Mouse (Mus musculus) heart, embryonic 14.5 days (tissue): ENCODE results near the gene Prkag2. TPM values are rescaled to one million over a fixed set of nuclear protein-coding genes. Genes with fewer than 3 reads are reported as not detected.

ENCODE experiments used
- ATAC-seq: fragments of 200-750 bp; cut with Nextera tagmentation; 2 replicates; pipeline ENCODE4 v1.8.0; 2017; ENCODE audit warnings: low read depth, moderate TSS enrichment; ENCODE audit not compliant: insufficient number of reproducible peaks, insufficient read depth, low FRiP score
- H3K27ac ChIP-seq, 2 experiments: fragments of 200-500 bp in 1 of 2; fragments of 300-500 bp in 1 of 2; sonication (generic) in 1 of 2; replicated peaks in 1 of 2; 2 replicates each; pipeline ENCODE4 v1.5.1; 2012 to 2014; ENCODE audit warnings: low read depth in 2 of 2, low read length in 2 of 2, control low read depth in 1 of 2, mild to moderate bottlenecking in 1 of 2, mixed read lengths in 1 of 2; ENCODE audit not compliant: control insufficient read depth in 1 of 2, insufficient read depth in 1 of 2
- H3K27me3 ChIP-seq: fragments of 300-500 bp; sonication (generic); 2 replicates; pipeline ENCODE4 v1.6.1; 2014; ENCODE audit warnings: mild to moderate bottlenecking, low read length, control low read depth; ENCODE audit not compliant: control insufficient read depth, insufficient read depth
- H3K36me3 ChIP-seq: fragments of 300-500 bp; sonication (generic); 2 replicates; pipeline ENCODE4 v1.6.1; 2014; ENCODE audit warnings: mild to moderate bottlenecking, control low read depth, low read length, mixed read lengths; ENCODE audit not compliant: control insufficient read depth, insufficient read depth
- H3K4me1 ChIP-seq, 2 experiments: fragments of 200-500 bp in 1 of 2; fragments of 300-500 bp in 1 of 2; sonication (generic) in 1 of 2; 2 replicates each; pipeline ENCODE4 v1.6.1; 2012 to 2014; ENCODE audit warnings: low read length in 2 of 2, control low read depth in 1 of 2, mixed read lengths in 1 of 2; ENCODE audit not compliant: control insufficient read depth in 2 of 2, insufficient read depth in 2 of 2
- H3K4me2 ChIP-seq: fragments of 300-500 bp; sonication (generic); 2 replicates; pipeline ENCODE4 v1.6.1; 2014; ENCODE audit warnings: mild to moderate bottlenecking, low read length
- H3K4me3 ChIP-seq, 2 experiments: fragments of 200-500 bp in 1 of 2; fragments of 300-500 bp in 1 of 2; sonication (generic) in 1 of 2; 2 replicates each; pipeline ENCODE4 v1.5.1; 2012 to 2014; ENCODE audit warnings: low read length in 2 of 2, mild to moderate bottlenecking in 2 of 2, control low read depth in 1 of 2, low read depth in 1 of 2, moderate library complexity in 1 of 2; ENCODE audit not compliant: control insufficient read depth in 1 of 2, insufficient read depth in 1 of 2
- H3K9ac ChIP-seq: fragments of 300-500 bp; sonication (generic); 2 replicates; pipeline ENCODE4 v1.6.1; 2014; ENCODE audit warnings: mild to moderate bottlenecking, low read length
- H3K9me3 ChIP-seq: fragments of 300-500 bp; sonication (generic); 2 replicates; pipeline ENCODE4 v1.6.1; 2016; ENCODE audit warnings: low read length, control low read depth; ENCODE audit not compliant: control insufficient read depth
- WGBS: fragments of 180-500 bp; shearing (Covaris S2); extraction: QIAGEN DNeasy Blood & Tissue Kit; methylation state at CpG from one replicate; pipeline ENCODE4 v1.1.7; 2014; 5-methylcytosine and 5-hydroxymethylcytosine counted together
- polyA plus RNA-seq: library from polyadenylated mRNA; unstranded; fragments of >200 nt; fragmentation: Nextera tagmentation; extraction: Ambion mirVana; gene quantifications from 2 replicates; pipeline ENCODE4 v1.2.1, GENCODE M21; 2014

The Prkag2 gene
- polyA plus RNA-seq, 1 experiment from 2014 or later: 120 TPM

GRCm38 (mm10) chr5:24871276-24871675, 229.2 kb downstream of the Prkag2 start:
- no peak for ATAC-seq

GRCm38 (mm10) chr5:24869796-24870289, 230.6 kb downstream of the Prkag2 start:
- 48% methylated on average over 11 of the region's 11 CpGs for WGBS
- no peak for ATAC-seq
- peaks cover 83% of the 10 kb centered on the region for H3K36me3 ChIP-seq

More at GRCm38 (mm10) chr5:24871276-24871675, 229.2 kb downstream of the Prkag2 start:
- WGBS: 78% methylated on average over 12 of the region's 12 CpGs
- H3K4me1 ChIP-seq: peaks cover 2 to 4% of the 10 kb centered on the region in 2 experiments; a peak in 1 of 4 replicates
- no peaks in the 10 kb centered on the region for H3K9me3 ChIP-seq
- H3K36me3 ChIP-seq: peaks cover 87% of the 10 kb centered on the region
- no peak overlapping the region for H3K4me3 ChIP-seq
- H3K9ac ChIP-seq: no peak overlapping the region
- no peaks in the 10 kb centered on the region for H3K27me3 ChIP-seq
- no peak overlapping the region for H3K27ac ChIP-seq
- no peak overlapping the region for H3K4me2 ChIP-seq

GRCm38 (mm10) chr5:24863804-24864203, 236.6 kb downstream of the Prkag2 start:
- H3K4me1 ChIP-seq: peaks cover 16 to 27% of the 10 kb centered on the region in 2 experiments
- no peak overlapping the region for H3K4me2 ChIP-seq
- H3K27me3 ChIP-seq: no peaks in the 10 kb centered on the region
- no peak for ATAC-seq
- H3K36me3 ChIP-seq: peaks cover 63% of the 10 kb centered on the region
- H3K4me3 ChIP-seq: no peak overlapping the region
- H3K27ac ChIP-seq: no peak overlapping the region
- 65% methylated on average over 12 of the region's 12 CpGs for WGBS
- H3K9me3 ChIP-seq: no peaks in the 10 kb centered on the region
- H3K9ac ChIP-seq: no peak overlapping the region

More at GRCm38 (mm10) chr5:24869796-24870289, 230.6 kb downstream of the Prkag2 start:
- Histone ChIP-seq H3K27ac (no peak overlapping the region), H3K4me1 (peaks cover 2 to 4% of the 10 kb centered on the region in 2 experiments; a peak in 1 of 4 replicates), H3K4me3 (no peak overlapping the region), H3K27me3 (no peaks in the 10 kb centered on the region), H3K9ac (no peak overlapping the region), H3K9me3 (no peaks in the 10 kb centered on the region), H3K4me2 (no peak overlapping the region)

- H3K9ac ChIP-seq: peak overlapping the region; percentile 46
- no peak overlapping the region for H3K4me3 ChIP-seq
- peak overlapping the region; percentile 31 for H3K4me2 ChIP-seq
- no peaks in the 10 kb centered on the region for H3K9me3 ChIP-seq
- peak; percentile 60 for ATAC-seq
- H3K4me1 ChIP-seq: peaks cover 16 to 29% of the 10 kb centered on the region in 2 experiments
- H3K27me3 ChIP-seq: no peaks in the 10 kb centered on the region
- 39% methylated on average over 9 of the region's 9 CpGs for WGBS
- peaks cover 41% of the 10 kb centered on the region for H3K36me3 ChIP-seq
- H3K27ac ChIP-seq: peak overlapping the region; percentile 83 to 91
These were observed 239.0 kb downstream of the Prkag2 start for GRCm38 (mm10) chr5:24861449-24861930.

- H3K9ac ChIP-seq: peak overlapping the region; percentile 46
- peak overlapping the region; percentile 31 for H3K4me2 ChIP-seq
- no peaks in the 10 kb centered on the region for H3K9me3 ChIP-seq
- no peaks in the 10 kb centered on the region for H3K27me3 ChIP-seq
- 32% methylated on average over 13 of the region's 13 CpGs for WGBS
- peaks cover 16 to 29% of the 10 kb centered on the region in 2 experiments for H3K4me1 ChIP-seq
- no peak overlapping the region for H3K4me3 ChIP-seq
- peak; percentile 44; the same call in 1 of the 2 replicates for ATAC-seq
- peaks cover 35% of the 10 kb centered on the region for H3K36me3 ChIP-seq
- peak overlapping the region; percentile 83 to 91 for H3K27ac ChIP-seq
These were observed 239.6 kb downstream of the Prkag2 start for GRCm38 (mm10) chr5:24860635-24861448.

- ATAC-seq: no peak
- peaks cover 16 to 29% of the 10 kb centered on the region in 2 experiments for H3K4me1 ChIP-seq
- 54% methylated on average over 3 of the region's 3 CpGs for WGBS
- H3K27ac ChIP-seq: peak overlapping the region; percentile 83 to 91
- no peaks in the 10 kb centered on the region for H3K9me3 ChIP-seq
- no peaks in the 10 kb centered on the region for H3K27me3 ChIP-seq
- H3K4me2 ChIP-seq: peak overlapping the region; percentile 31; the same call in 1 of the 2 replicates
- H3K36me3 ChIP-seq: peaks cover 31% of the 10 kb centered on the region
- H3K4me3 ChIP-seq: no peak overlapping the region
- 0 out of 2 replicates have a peak overlapping the region, but pooled peaks have one; percentile 46 for H3K9ac ChIP-seq
These were observed 240.5 kb downstream of the Prkag2 start for GRCm38 (mm10) chr5:24859771-24860540.
